Mouse (Mus musculus) embryonic facial prominence, embryonic 14.5 days (tissue): ENCODE data around the gene A3galt2. TPM values are rescaled to one million over a fixed set of nuclear protein-coding genes. Genes with fewer than 3 reads are reported as not detected.
A peak's percentile ranks its signal among the peaks of the same experiment; 100 is the strongest.

Experiments
- ATAC-seq: fragments of 200-750 bp; cut with Nextera tagmentation; 2 replicates; pipeline ENCODE4 v1.8.0; 2017; ENCODE audit warnings: low read depth, moderate number of reproducible peaks, moderate TSS enrichment
- DNase-seq: peaks from one replicate; pipeline ENCODE4 v3.0.0-alpha.2; 2015; ENCODE audit warnings: low spot score
- H3K27ac ChIP-seq: fragments of 300-500 bp; sonication (generic); replicated peaks from 2 replicates; pipeline ENCODE4 v1.5.1; 2014; ENCODE audit warnings: low read depth, mild to moderate bottlenecking, low read length, moderate library complexity
- H3K27me3 ChIP-seq: fragments of 300-500 bp; sonication (generic); replicated peaks from 2 replicates; pipeline ENCODE4 v1.6.1; 2014; ENCODE audit warnings: low read length; ENCODE audit not compliant: control insufficient read depth, insufficient read depth
- H3K36me3 ChIP-seq: fragments of 300-500 bp; sonication (generic); 2 replicates; pipeline ENCODE4 v1.6.1; 2014; ENCODE audit warnings: low read length, mixed read lengths; ENCODE audit not compliant: control insufficient read depth, insufficient read depth
- H3K4me1 ChIP-seq: fragments of 300-500 bp; sonication (generic); 2 replicates; pipeline ENCODE4 v1.6.1; 2014; ENCODE audit warnings: antibody characterized with exemption, low read length; ENCODE audit not compliant: control insufficient read depth, insufficient read depth
- H3K4me2 ChIP-seq: fragments of 300-500 bp; sonication (generic); 2 replicates; pipeline ENCODE4 v1.6.1; 2014; ENCODE audit warnings: low read depth, mild to moderate bottlenecking, low read length, moderate library complexity, mixed read lengths
- H3K4me3 ChIP-seq: fragments of 300-500 bp; sonication (generic); 2 replicates; pipeline ENCODE4 v1.5.1; 2014; ENCODE audit warnings: low read depth, mild to moderate bottlenecking, low read length
- H3K9ac ChIP-seq: fragments of 300-500 bp; sonication (generic); 2 replicates; pipeline ENCODE4 v1.6.1; 2014; ENCODE audit warnings: low read depth, mild to moderate bottlenecking, low read length, moderate library complexity, mixed read lengths
- H3K9me3 ChIP-seq: fragments of 300-500 bp; sonication (generic); 2 replicates; pipeline ENCODE4 v1.6.1; 2016; ENCODE audit warnings: low read length; ENCODE audit not compliant: control insufficient read depth
- WGBS: fragments of 180-500 bp; shearing (Covaris S2); extraction: QIAGEN DNeasy Blood & Tissue Kit; methylation state at CpG from one replicate; pipeline ENCODE4 v1.1.7; 2014; 5-methylcytosine and 5-hydroxymethylcytosine counted together
- polyA plus RNA-seq: library from polyadenylated mRNA; unstranded; fragments of >200 nt; fragmentation: Nextera tagmentation; extraction: Ambion mirVana; gene quantifications from 2 replicates; pipeline ENCODE4 v1.2.1, GENCODE M21; 2014

A3galt2 gene
- polyA plus RNA-seq, result 0.13 TPM in 2 replicates

DNA sequence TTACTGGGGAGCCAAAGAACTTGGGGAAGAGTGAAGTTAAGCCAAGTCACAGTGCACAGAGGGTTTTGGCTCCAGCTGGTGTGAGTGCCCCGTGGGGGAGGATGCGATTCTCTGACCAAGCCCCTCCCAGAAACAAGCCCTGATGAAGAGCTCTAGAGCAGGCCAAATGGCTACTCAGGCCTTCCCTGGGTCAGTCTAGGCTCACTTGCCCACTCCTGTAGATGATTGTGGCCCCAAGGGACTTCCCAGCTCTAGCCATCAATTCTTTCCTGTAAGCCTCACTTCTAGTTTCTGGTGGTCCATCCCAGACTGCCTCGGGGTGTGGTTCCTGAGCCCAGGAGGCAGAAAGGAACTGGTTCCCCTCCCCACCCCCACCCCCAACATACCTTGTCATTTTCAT is at the start of gene A3galt2:
Gene A3galt2, plus strand, starts transcription at position 301 of the 400 bp plus-strand sequence.
- no peak for DNase-seq
- WGBS, result 61% methylated on average over 3 of the region's 3 CpGs
- no peaks in the 10 kb centered on the region for H3K27me3 ChIP-seq
- H3K4me3 ChIP-seq, result no peak within 1 kb of the TSS
- peaks cover 44% of the 10 kb centered on the region for H3K36me3 ChIP-seq
- no peaks in the 10 kb centered on the region for H3K9me3 ChIP-seq
- H3K9ac ChIP-seq, result no peak within 1 kb of the TSS
- no peak within 1 kb of the TSS for H3K27ac ChIP-seq
- no peak; the same call in 1 of the 2 replicates for ATAC-seq
- H3K4me2 ChIP-seq, result no peak within 1 kb of the TSS
- no peaks in the 10 kb centered on the region for H3K4me1 ChIP-seq

DNA sequence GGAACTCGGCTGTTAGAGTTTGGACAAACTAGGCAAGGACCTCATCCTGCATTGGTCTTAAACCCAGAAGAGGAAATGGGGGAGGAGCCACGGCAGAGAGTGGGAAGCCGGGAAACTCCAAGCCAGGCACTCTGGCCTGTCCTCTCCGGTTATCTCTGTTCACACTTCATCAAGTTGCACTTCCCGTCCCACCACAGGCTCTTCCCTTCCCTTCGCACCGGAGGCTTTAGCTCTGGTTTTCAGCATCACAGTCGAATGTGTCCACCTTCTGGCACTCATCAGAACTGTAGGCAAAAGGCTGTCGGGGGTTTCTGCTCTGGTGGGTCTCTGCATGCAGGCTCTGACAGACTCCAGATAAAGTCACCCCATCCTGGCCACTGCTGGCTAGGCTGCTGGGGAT is 48.5 kb upstream of the A3galt2 start:
- ATAC-seq (0 out of 2 replicates have a peak, but pooled peaks have one; percentile 26), DNase-seq (peak; percentile 78)

DNA sequence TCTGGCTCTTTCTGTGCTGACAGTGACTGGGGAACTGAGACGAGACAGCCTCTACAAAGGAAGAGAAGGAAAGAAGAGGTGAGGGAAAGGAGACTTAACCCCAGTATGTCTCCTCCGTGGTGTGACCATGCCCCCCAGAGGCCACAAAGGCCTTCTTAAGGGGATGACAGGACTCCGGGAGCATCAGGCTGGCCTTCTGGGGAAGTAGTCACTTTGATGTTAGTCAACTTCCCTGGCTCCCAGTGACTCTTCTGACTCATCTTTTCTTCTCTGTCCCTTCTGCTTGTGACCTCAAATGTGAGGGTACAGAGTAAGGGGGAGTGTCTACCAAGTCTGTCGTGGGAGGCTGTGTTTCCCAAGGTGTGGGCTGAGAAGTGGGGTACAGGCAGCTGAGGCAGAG is 47.8 kb upstream of the A3galt2 start:
- Histone ChIP-seq H3K27ac (no peak overlapping the region), H3K4me1 (peaks cover 6% of the 10 kb centered on the region), H3K4me2 (no peak overlapping the region), H3K36me3 (no peaks in the 10 kb centered on the region), H3K9me3 (no peaks in the 10 kb centered on the region), H3K9ac (no peak overlapping the region), H3K4me3 (no peak overlapping the region), H3K27me3 (no peaks in the 10 kb centered on the region)
- no peak for DNase-seq
- WGBS, result 54% methylated on average over 4 of the region's 4 CpGs
- no peak for ATAC-seq

More for the DNA sequence above, 48.5 kb upstream of the A3galt2 start:
- Histone ChIP-seq H3K36me3 (no peaks in the 10 kb centered on the region), H3K27ac (no peak overlapping the region), H3K4me1 (no peaks in the 10 kb centered on the region; the same call in 1 of the 2 replicates), H3K27me3 (no peaks in the 10 kb centered on the region), H3K9me3 (no peaks in the 10 kb centered on the region), H3K4me2 (no peak overlapping the region), H3K9ac (no peak overlapping the region), H3K4me3 (no peak overlapping the region)
- 9% methylated on average over 9 of the region's 9 CpGs for WGBS

DNA sequence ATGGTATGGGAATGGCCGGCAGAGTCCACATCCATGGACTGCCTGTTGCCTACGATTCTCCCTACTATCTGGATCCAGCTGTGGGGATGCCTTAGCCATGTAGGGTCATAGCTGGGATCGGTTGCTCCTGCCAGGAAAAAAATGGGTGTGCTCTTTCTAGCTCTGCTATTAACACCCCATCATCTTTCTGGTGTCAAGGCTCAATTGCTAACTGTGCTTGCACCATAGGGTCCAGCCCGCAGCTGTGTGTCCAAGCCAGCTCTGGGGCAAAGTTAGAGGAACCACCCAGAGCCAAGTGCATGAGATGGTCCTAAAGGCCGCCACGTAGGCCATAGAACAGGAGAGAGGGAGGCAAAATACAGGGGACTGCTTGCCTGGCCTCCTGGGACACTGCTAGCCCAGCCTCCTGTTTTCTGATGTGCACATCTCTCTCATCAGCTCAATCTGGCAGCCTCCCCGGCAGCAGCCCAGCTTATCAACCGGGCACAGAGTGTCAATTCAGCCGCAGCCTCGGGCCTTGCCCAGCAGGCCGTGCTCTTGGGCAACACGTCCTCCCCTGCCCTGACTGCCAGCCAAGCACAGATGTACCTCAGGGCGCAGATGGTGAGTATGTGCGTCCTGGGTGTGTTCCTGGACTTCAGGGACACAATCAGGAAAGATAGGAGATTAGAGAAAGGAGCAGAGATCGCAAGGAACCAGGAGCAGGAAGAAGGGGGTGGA is 45.9 kb upstream of the A3galt2 start:
- 74% methylated on average over 14 of the region's 15 CpGs for WGBS
- ATAC-seq, result no peak
- no peak overlapping the region for H3K9ac ChIP-seq
- H3K4me2 ChIP-seq, result no peak overlapping the region
- no peaks in the 10 kb centered on the region for H3K36me3 ChIP-seq
- H3K4me1 ChIP-seq, result peaks cover 13% of the 10 kb centered on the region
- no peak overlapping the region for H3K27ac ChIP-seq
- no peaks in the 10 kb centered on the region for H3K9me3 ChIP-seq
- no peak overlapping the region for H3K4me3 ChIP-seq
- H3K27me3 ChIP-seq, result no peaks in the 10 kb centered on the region
- DNase-seq, result no peak

DNA sequence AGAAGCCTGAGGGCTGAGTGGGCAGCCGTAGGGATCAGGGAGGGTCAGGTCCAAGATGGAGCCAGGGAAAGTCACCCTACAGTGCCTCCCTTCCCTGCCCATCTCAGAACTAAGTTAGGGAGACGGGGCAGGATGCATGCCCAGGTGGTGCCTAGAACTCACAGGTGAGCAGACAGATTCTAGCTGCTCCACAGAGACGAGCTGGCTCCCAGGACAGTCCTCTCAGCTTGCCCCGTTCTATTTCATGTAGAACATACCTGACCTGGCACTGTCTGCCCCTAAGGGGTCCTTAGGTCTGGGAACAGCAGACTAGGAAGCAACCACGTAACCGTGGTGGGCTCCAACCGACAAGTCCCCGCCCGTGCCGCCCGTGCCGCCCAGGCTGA is 45.4 kb upstream of the A3galt2 start:
- no peaks in the 10 kb centered on the region for H3K27me3 ChIP-seq
- H3K4me2 ChIP-seq, result no peak overlapping the region
- H3K9ac ChIP-seq, result no peak overlapping the region
- 80% methylated on average over 12 of the region's 12 CpGs for WGBS
- no peak overlapping the region for H3K4me3 ChIP-seq
- no peaks in the 10 kb centered on the region for H3K36me3 ChIP-seq
- peaks cover 18% of the 10 kb centered on the region for H3K4me1 ChIP-seq
- DNase-seq (no peak), ATAC-seq (no peak)
- H3K27ac ChIP-seq, result no peak overlapping the region
- no peaks in the 10 kb centered on the region for H3K9me3 ChIP-seq

DNA sequence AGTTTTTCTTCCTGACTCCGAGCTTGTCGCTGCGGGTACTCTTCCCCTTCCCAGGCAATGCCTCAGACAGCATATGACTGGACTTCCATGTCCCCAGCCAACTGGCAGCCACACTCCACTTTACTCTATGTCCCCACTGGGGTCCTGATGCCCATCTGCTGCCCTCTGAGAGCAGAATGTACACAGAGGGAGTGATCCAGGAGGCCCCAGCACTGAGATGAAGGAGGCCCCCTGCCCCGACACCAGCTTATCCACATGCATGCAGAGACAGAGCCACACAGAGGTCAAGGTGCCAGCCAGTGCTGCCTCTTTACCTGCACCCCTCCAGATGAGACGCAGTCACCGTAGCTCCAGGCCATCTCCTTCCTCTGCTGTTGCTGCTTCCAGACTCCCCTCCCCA is 44.9 kb upstream of the A3galt2 start:
- H3K9me3 ChIP-seq, result no peaks in the 10 kb centered on the region
- H3K36me3 ChIP-seq, result no peaks in the 10 kb centered on the region
- peaks cover 23% of the 10 kb centered on the region for H3K4me1 ChIP-seq
- no peak overlapping the region for H3K4me2 ChIP-seq
- ATAC-seq, result no peak
- H3K27me3 ChIP-seq, result no peaks in the 10 kb centered on the region
- H3K4me3 ChIP-seq, result no peak overlapping the region
- H3K27ac ChIP-seq, result no peak overlapping the region
- H3K9ac ChIP-seq, result no peak overlapping the region
- WGBS, result 69% methylated on average over 6 of the region's 6 CpGs
- DNase-seq, result no peak

DNA sequence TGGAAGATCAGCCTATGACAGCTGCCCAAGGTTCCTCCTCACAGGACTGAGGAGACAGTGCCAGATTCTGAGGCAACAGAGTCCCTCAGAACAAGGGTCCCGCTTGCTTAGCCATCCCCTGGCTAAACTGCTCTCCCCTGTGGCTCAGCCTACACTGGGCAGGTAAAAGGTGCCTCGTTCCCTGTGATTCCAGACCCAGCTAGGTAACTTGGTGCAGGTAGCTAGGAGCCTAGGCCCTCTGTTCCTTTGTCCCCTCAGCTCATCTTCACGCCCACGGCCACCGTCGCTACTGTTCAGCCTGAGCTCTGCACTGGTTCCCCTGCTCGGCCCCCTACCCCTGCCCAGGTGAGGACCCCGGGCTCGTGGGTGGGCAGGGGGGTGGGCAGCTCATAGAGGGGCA is 44.4 kb upstream of the A3galt2 start:
- DNase-seq (no peak), ATAC-seq (no peak)
- Histone ChIP-seq H3K9me3 (no peaks in the 10 kb centered on the region), H3K4me2 (peak overlapping the region; percentile 62; the same call in 1 of the 2 replicates), H3K4me3 (no peak overlapping the region), H3K4me1 (peaks cover 28% of the 10 kb centered on the region), H3K36me3 (no peaks in the 10 kb centered on the region), H3K27me3 (no peaks in the 10 kb centered on the region), H3K27ac (no peak overlapping the region), H3K9ac (no peak overlapping the region)
- WGBS, result 73% methylated on average over 9 of the region's 9 CpGs

DNA sequence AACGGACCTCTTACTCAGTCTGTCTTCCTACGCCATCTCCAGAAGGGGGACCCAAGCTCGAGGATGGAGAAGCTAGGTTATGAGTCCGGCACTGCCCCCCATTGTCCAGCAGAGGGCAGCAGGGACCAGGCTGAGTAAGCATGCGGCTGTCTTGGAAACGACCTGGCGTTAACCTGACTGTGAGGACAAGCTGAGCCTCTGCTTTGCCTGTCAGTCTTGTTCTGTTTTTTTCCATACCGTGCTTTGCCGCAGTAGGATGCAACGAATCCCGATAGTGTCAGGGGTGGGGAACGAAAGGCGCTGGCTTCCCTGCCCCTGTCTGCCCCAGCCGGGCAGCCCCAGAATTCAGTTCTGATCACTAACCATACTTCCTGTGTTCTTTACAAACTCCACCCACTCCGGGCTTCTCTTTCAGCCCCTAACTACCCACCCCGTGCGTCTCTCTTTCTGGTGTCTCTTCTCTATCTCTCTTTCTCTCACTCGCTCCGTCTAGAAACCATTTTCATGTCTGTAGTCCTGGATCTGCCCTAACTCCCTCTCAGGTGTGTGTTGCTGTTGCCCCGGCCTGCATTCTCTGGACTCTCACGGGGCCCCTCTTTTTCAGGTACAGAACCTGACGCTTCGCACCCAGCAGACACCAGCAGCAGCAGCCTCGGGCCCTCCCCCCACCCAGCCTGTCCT is 43.6 kb upstream of the A3galt2 start:
- Histone ChIP-seq H3K4me1 (peaks cover 36% of the 10 kb centered on the region), H3K4me3 (peak overlapping the region; percentile 31), H3K9me3 (no peaks in the 10 kb centered on the region), H3K27me3 (no peaks in the 10 kb centered on the region), H3K4me2 (peak overlapping the region; percentile 62), H3K27ac (peak overlapping the region; percentile 65), H3K9ac (peak overlapping the region; percentile 32), H3K36me3 (no peaks in the 10 kb centered on the region)
- ATAC-seq, result peak; percentile 74
- DNase-seq, result peak; percentile 96
- WGBS, result 4% methylated on average over 24 of the region's 24 CpGs
